Mouse (Mus musculus) brown adipose tissue, adult 24 weeks (tissue): ENCODE data around the gene Proz. TPM values are rescaled to one million over a fixed set of nuclear protein-coding genes. Genes with fewer than 3 reads are reported as not detected.
"Not testable (repeated sequence)": the region's sequence is repeated elsewhere in the genome, so short reads cannot be mapped to it uniquely, and the experiment has no call there.

Experiments used
- H3K27ac ChIP-seq: fragments of 200-500 bp; replicated peaks from 2 replicates; pipeline ENCODE4 v1.5.1; 2012; ENCODE audit warnings: low read depth, mild to moderate bottlenecking, low read length
- H3K4me1 ChIP-seq: fragments of 200-500 bp; 2 replicates; pipeline ENCODE4 v1.6.1; 2012; ENCODE audit warnings: low read length, mixed read lengths; ENCODE audit not compliant: control insufficient read depth, insufficient read depth, insufficient read length
- H3K4me3 ChIP-seq: fragments of 200-500 bp; 2 replicates; pipeline ENCODE4 v1.5.1; 2012; ENCODE audit warnings: low read depth, mild to moderate bottlenecking, low read length, moderate library complexity; ENCODE audit not compliant: insufficient read depth
- polyA plus RNA-seq: library from polyadenylated mRNA; stranded (reverse); fragments of >200 nt; gene quantifications from 2 replicates; pipeline ENCODE4 v1.2.4, GENCODE M21; 2012; ENCODE audit not compliant: missing spikeins, insufficient read depth, insufficient read length

The Proz gene
- polyA plus RNA-seq, 1 experiment: not detected

DNA sequence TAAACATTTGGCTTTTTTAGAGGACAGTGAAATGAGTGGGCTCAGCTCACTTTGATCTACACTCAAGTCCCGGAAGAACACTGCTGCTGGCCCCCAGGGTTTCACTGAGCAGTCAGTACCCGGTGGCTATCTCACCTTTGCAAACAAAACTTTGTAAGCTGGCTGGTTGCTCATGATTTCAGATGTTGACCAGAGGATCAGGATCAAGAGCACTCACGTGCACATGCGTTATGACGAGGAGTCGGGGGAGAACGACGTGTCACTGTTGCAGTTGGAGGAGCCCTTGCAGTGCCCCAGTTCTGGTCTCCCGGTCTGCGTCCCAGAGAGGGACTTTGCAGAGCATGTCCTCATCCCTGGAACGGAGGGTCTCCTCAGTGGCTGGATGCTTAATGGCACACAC, 12.5 kb downstream of the Proz start:
- Histone ChIP-seq H3K4me1 (no peaks in the 10 kb centered on the region), H3K27ac (no peak overlapping the region), H3K4me3 (no peak overlapping the region)

DNA sequence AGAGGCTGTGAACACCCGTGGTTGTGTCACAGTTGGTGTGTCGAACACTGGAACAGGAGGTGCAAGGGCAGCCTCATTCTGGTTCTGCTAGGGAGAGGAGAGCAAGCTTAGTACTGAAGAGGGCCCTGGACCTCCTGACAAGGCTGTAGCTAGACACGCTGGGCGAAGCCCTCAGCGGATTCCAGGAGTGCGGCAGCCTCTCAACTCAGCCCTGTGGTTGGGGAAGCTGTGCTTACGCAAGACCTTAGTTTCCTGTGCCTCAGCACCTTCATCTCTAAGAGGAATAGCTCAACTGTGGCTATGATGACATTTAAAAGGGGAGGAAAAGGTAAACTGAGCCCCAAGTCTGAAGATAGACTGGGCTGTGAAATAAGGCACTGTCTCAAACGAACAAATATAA, 14.3 kb downstream of the Proz start:
- Histone ChIP-seq H3K4me1 (no peaks in the 10 kb centered on the region), H3K4me3 (no peak overlapping the region), H3K27ac (no peak overlapping the region)

DNA sequence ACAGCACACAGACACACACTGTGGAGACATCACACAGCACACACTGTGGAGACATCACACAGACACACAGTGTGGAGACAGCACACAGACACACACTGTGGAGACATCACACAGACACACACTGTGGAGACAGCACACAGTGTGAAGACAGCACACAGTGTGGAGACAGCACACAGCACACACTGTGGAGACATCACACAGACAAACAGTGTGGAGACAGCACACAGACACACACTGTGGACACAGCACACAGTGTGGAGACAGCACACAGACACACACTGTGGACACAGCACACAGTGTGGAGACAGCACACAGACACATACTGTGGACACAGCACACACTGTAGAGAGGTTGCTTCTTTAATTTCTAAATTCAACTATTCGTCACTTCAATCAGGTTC, 14.9 kb downstream of the Proz start:
- H3K4me3 ChIP-seq, H3K4me1 ChIP-seq, H3K27ac ChIP-seq: not testable (repeated sequence)

DNA sequence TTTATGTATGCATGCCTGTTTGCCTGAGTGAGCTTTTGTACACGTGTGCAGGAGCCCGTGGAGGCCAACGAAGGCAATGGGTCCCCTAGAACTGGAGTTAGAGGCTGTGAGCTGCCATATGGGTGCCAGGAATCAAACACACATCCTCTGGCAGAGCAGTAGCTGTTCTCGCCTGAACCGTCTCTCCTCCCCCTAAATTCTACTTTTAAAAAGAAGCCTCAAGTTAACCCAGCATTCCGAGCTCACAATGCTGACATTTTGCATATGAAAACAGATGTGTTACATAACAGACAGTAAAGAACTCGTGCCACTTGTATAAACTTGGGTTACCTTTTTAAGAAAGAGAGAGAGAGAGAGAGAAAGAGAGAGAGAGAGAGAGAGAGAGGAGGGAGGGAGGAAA, 16.8 kb downstream of the Proz start:
- Histone ChIP-seq H3K4me3 (no peak overlapping the region), H3K4me1 (no peaks in the 10 kb centered on the region), H3K27ac (no peak overlapping the region)

DNA sequence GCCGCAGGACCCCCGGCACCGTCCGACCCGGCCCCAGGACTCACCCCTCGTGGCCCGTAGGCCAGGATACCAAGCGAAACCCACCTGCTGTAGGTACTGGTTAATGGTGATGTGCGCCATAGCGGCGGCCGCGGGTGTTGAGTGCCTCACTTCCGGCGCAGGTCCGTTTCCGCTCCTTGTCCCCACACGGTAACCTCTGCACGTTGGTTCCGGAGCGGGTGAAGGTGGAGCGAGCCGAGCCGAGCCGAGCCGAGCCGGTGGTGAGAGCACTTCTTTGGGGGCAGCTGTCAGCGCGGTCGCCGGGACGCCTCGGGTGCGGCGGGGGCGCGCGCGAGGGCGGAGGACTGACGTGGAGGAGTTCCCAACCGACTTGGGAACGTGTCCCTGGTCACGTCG, 44.0 kb downstream of the Proz start:
- Histone ChIP-seq H3K27ac (peak overlapping the region; percentile 64), H3K4me1 (no peaks in the 10 kb centered on the region), H3K4me3 (peak overlapping the region; percentile 86)

DNA sequence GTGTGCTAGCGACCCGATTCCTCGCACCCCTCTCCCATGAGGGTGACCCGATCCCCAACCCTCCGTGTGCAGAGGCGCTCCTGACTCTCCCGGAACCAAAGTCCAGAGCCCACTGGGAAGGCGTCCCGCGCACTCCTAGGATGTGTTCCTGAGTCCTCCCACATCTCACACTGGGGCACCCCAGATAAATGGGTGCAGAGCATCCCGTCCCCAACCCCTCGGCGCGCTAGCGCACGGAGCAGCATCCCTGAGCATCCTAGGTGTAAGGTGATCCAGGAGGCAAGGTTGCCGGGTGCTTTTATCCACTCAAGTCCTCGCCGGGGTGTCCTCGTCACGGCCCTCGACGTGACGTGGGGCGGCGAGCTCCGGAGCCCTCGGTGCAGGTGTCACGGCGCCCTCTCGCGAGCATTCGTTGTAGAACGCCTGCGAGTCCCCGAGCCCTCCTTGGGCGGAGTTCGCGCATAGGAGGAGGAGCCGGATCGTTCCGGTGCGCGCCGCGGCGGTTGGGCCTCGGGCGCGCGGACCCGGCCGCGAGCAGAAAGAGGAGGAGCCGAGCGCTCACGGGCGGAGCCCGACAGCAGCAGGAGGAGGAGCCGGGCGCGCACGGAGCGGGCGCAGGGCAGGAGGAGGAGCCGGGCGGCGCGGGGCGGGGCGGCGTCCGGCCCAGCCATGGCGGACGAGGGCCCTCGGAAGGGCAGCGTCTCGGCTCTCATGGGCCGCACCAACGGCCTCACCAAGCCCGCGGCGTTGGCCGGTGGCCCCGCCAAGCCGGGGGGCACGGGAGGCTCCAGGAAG, 44.6 kb downstream of the Proz start, which contains the start of the genes Pcid2 and Cul4a:
Gene Pcid2 (minus strand): TSS at position 373 of the 795 bp plus-strand sequence.
Gene Cul4a (plus strand): TSS at position 535 of the 795 bp plus-strand sequence.
- Histone ChIP-seq H3K27ac (peak within 1 kb of the TSS; percentile 69), H3K4me3 (peak within 1 kb of the TSS; percentile 86), H3K4me1 (no peaks in the 10 kb centered on the region)

DNA sequence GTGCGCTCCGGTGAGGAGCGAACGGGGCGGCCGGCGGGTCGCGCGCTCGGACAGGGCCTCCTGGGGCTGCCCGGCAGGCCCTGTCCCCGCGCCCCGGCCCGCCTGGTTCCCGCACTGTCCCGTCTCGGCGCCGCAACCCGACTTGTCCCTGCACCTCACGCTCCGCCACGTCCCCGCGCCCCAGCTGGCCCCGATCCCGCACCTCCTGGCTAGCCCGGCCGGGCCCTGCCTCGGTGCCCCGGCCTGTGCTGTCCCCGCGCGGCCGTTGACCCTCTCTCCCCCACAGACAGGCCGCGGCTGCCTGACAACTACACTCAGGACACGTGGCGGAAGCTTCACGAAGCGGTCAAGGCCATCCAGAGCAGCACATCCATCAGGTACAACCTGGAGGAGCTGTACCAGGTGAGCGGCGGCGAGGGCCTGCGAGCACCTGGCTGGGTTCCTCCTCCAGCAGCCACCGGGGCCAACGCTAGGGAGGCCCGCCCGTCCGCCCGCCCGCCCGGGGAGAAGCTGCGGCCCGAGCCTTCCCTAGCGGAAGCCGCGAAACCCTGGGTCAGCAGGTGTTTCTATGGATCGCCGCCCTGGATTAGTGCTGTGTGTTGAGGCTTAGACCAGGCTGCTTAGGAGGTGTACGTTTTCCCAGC, 45.3 kb downstream of the Proz start:
- H3K4me1 ChIP-seq: no peaks in the 10 kb centered on the region

DNA sequence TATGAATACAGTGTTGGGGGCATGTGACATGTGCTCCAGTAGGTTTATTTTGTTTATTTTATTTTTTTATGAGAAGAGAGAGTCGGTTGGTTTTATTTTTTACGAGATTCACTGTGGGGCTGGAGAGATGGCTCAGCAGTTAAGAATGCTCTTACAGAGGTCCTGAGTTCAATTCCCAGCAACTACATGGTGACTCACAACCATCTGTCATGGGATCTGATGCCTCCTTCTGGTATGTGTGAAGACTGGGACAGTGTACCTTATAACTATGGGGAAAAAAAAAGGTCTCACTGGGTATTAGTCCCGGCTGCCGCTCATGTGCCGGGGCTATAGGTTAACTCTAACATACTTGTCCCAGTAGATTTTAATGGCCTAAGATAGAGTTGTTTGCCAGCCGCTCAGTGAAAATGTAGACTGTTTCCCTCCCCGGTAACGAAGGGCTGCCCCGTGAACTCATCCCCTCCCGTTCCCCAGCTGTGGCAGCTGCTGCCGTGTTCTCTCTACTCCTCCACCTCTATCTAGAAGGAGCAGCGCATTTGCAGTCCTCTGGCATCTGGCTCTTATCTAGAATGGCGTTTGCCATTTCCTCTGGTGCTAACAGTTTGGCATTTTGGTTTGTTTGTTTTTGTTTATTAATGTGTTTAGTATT, 47.4 kb downstream of the Proz start:
- H3K27ac ChIP-seq: no peak overlapping the region
- H3K4me1 ChIP-seq: no peaks in the 10 kb centered on the region
- H3K4me3 ChIP-seq: no peak overlapping the region

More for the DNA sequence above, 45.3 kb downstream of the Proz start:
- H3K27ac ChIP-seq: peak overlapping the region; percentile 69
- H3K4me3 ChIP-seq: peak overlapping the region; percentile 86

DNA sequence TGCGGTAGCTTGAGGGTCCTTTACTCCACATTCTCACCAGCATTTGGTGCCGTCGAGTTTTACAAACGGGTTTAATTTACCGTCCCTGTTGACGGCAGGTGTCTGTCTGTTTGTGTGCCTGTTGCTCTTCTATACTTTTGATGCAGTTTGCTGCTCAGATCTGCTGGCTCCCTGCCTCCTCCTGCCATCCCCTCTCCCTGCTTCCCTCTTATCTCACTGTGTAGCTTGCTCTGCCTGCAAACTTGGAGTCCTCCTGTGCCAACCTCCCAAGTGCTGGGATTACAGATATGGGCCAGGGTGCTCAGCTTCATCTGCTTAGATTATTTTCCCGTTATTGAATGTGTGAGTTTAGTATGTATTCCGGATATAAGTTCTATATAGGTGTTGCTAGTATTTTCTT, 48.3 kb downstream of the Proz start:
- Histone ChIP-seq H3K4me3 (no peak overlapping the region), H3K27ac (no peak overlapping the region), H3K4me1 (no peaks in the 10 kb centered on the region)

DNA sequence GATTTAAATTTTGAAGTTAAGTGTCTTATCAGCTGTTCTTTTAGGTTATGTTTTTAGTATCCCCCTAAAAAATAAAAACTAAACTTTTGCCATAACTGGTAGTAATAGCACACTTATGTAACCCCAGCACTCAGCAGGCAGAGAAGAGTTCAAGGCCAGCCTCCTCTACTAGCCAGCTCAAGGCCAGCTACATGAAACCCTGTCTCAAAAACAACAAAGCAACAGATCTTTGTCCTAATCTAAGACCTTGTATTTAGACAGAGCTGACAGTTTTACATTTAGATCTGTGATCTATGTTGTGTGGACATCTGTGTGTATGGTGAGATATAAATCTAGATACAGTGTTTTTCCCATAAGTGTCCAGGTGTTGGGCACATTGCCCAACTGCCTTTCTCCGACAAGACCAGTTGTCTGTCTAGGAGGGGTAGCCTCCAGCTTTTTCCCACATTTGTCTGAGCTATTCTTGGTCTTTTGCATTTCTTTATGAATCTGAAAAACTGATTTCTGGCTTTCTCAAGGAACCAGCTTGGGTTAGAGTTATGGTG, 48.8 kb downstream of the Proz start:
- no peaks in the 10 kb centered on the region for H3K4me1 ChIP-seq

DNA sequence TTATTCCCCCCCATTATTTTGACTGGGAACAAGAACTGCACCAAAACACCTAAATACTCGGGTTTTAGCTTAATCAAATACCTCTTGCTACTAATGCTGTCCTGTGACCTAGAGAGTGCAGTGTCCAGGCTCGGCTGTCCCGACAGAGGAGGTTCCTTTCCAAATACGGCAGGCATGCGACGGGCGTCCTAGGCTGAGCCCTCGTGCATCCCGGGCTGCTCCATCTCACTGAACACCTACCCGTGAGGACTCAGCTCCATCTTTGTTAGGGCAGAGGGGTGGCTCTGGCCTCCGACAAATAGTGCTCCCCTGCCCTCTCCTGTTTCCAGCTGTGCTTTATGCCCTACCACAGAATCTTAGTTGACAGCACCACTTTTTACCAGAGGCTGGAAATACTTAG, 51.2 kb downstream of the Proz start:
- no peak overlapping the region for H3K27ac ChIP-seq
- H3K4me3 ChIP-seq: no peak overlapping the region
- H3K4me1 ChIP-seq: no peaks in the 10 kb centered on the region

More for the DNA sequence above, 48.8 kb downstream of the Proz start:
- Histone ChIP-seq H3K27ac (no peak overlapping the region), H3K4me3 (no peak overlapping the region)

DNA sequence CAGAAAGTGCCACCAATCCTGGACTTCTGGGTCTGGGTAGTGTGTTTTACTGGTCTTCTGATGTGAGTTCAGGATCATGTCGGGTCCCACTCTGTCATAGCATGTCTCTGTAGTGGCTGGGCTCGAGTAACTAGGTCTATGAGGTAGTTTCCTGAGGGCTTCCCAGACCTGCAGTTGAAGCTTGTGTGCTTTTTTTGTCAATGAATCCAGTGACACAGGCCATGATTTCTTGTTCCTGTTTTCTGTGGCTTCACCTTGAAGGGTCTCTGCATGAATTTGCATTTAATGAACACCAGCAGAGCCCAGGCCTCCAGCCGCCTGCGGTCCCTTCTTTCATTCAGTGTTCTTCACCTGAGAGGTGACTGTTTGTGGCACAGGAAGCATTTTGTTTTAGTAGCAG, 52.5 kb downstream of the Proz start:
- Histone ChIP-seq H3K27ac (no peak overlapping the region), H3K4me1 (no peaks in the 10 kb centered on the region; the same call in 1 of the 2 replicates)

DNA sequence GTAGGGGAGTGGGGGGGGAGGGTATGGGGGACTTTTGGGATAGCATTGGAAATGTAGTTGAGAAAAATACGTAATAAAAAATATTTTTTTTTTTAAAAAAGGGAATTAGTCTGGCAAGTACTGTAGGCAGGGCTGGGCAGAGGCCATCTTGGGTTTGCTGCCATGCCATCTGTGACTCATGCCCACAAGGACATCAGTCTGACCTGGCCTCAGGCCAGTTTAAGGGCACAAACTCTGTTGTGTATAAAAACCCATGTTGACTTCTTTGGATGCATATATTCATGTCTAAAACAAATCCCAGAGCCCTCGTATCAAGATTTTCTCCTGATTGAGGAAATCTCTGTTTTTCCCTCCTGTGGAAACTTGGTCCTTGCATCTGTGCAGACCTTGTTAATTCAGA, 56.4 kb downstream of the Proz start:
- H3K4me1 ChIP-seq: peaks cover 5% of the 10 kb centered on the region
- H3K4me3 ChIP-seq: no peak overlapping the region
- no peak overlapping the region for H3K27ac ChIP-seq

More for the DNA sequence above, 52.5 kb downstream of the Proz start:
- no peak overlapping the region for H3K4me3 ChIP-seq

DNA sequence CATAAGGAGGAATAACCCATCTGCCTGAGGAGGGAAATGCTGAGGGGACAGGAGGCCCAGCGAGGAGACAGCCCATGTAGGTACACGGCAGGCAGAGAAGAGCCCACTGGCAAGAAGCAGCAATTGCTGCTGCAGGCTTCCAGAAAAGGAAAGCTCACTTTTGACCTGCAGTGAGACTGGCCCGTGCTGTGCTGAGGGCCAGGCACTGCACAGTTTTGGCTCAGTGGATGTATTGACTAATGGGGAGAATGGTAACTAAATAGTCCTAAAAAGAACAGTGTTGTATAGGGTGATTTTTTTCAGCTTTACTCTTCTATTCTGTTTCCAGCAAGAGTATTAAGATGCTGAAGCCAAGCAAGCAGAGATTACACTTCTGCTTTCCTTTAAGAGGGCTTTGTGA, 57.8 kb downstream of the Proz start:
- H3K4me3 ChIP-seq: no peak overlapping the region
- H3K27ac ChIP-seq: no peak overlapping the region

More for the DNA sequence above, 57.8 kb downstream of the Proz start:
- H3K4me1 ChIP-seq: peaks cover 5% of the 10 kb centered on the region
